Mouse (Mus musculus): ENCODE data around the gene Lyrm4.

- TF ChIP-seq CTCF (IDR thresholded peaks at IDR 0.05; ENCODE audit: extremely low read depth, insufficient read length, insufficient replicate concordance, low read depth, low read length) (no peak), POLR2A (IDR thresholded peaks at IDR 0.05; ENCODE audit: low read depth, low read length) (no peak)
These were observed 123.3 kb downstream of the Lyrm4 start for GRCm38 (mm10) chr13:35994067-35994466.
